Mouse (Mus musculus) erythroblast, embryonic 14.5 days (primary cell): ENCODE measurements around the gene Il18bp.

Source experiments
- GATA1 ChIP-seq: IDR thresholded peaks from 2 replicates; pipeline ENCODE4 v1.6.1; 2012; ENCODE audit warnings: low read length, inconsistent platforms, mixed read lengths
- TAL1 ChIP-seq: IDR thresholded peaks from 3 replicates; pipeline ENCODE4 v1.6.1; 2012; ENCODE audit warnings: low read length, inconsistent platforms, mixed read lengths

DNA sequence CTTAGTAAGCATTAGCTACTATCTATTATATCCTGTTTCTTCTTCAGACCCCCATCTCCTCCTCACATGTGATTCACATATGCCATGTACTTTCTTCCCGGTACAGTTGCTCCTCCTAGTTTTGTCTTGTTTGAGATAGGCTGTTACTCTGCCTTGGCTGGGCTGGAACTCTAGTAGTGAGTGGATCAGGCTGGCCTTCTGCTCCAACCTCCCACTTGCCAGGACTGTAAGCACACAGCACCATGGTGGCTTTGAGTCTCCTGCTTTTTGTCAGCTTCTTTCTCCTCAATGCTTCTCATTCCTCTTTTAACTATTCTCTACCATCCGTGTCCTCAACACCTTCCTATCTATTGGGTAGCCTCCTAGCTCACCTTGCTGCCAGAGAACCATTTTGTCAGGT is 49.7 kb downstream of the Il18bp start:
- TF ChIP-seq TAL1 (no peak), GATA1 (no peak)
